ENCODE assay signal across 8 mouse cellular contexts in the genomic region with DNA sequence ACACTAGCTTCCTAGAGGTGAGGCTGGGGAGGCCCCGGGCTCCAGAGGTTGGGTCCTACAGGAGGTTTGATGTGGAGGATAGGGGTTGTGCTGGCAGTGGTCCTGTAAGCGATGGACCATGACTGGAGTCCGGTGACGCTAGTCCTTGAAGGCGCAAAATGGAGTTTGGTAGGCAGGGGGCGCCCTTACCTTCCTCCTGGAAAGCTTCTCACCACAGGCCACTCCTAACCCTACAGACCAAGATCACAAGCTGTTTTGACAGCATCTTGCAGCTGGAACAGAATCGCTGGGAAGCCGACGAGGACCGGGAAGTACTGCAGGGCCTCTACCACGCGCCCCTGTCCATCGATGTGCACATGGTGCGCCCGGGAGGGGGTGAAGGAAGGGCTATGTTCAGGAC. TPM values are rescaled to one million over a fixed set of nuclear protein-coding genes. Genes with fewer than 3 reads are reported as not detected.
A peak's percentile ranks its signal among the peaks of the same experiment; 100 is the strongest.
DNase-seq lines count a peak whose midpoint lies in the region; ATAC-seq and TF ChIP-seq lines count a peak whose summit lies in the region.
"Had no signal": no experiment of that assay in that cellular context is flagged by ENCODE, and none has a peak within 500 bp of the region (broad histone marks: within the 10 kb centered on the region; RNA-seq: fewer than 3 reads in every experiment).

No protein-coding gene starts in this region.

- peaks cover 58% of the 10 kb centered on the region for H3K27me3 ChIP-seq in intestine, embryonic 16.5 days (replicated peaks; ENCODE audit: control insufficient read depth, insufficient read depth, low read length)
- H3K27me3 ChIP-seq in midbrain, embryonic 13.5 days, result peaks cover 97% of the 10 kb centered on the region
- H3K27me3 ChIP-seq in spleen, adult 2 months (ENCODE audit: control insufficient read depth, insufficient read depth, low read length), result peaks cover 4% of the 10 kb centered on the region; the same call in 1 of the 2 replicates

- ATAC-seq in intestine, embryonic 16.5 days, result 0 out of 2 replicates have a peak, but pooled peaks have one; percentile 3
- ATAC-seq in midbrain, embryonic 13.5 days, result peak; percentile 14; the same call in 1 of the 2 replicates

- H3K4me1 ChIP-seq in intestine, embryonic 16.5 days (ENCODE audit: control insufficient read depth, insufficient read depth, low read length), result peaks cover 40% of the 10 kb centered on the region
- H3K4me1 ChIP-seq in midbrain, embryonic 13.5 days (replicated peaks), result peaks cover 27% of the 10 kb centered on the region
- H3K4me1 ChIP-seq in spleen, adult 2 months (ENCODE audit: control insufficient read depth, insufficient read depth, insufficient read length), result peaks cover 11% of the 10 kb centered on the region

- 5% methylated on average over 15 of the region's 15 CpGs for WGBS in intestine, embryonic 16.5 days
- 3% methylated on average over 15 of the region's 15 CpGs for WGBS in midbrain, embryonic 13.5 days
- WGBS in spleen, adult 2 months, result 5% methylated on average over 15 of the region's 15 CpGs

- H3K36me3 ChIP-seq in intestine, embryonic 16.5 days (ENCODE audit: control insufficient read depth, insufficient read depth, low read length), result no peaks in the 10 kb centered on the region
- H3K36me3 ChIP-seq in midbrain, embryonic 13.5 days, result no peaks in the 10 kb centered on the region
- no peaks in the 10 kb centered on the region for H3K36me3 ChIP-seq in spleen, adult 2 months (ENCODE audit: control insufficient read depth, insufficient read depth, low read length)

- H3K9me3 ChIP-seq in intestine, embryonic 16.5 days (ENCODE audit: control insufficient read depth, low read length), result no peaks in the 10 kb centered on the region
- H3K9me3 ChIP-seq in midbrain, embryonic 13.5 days, result no peaks in the 10 kb centered on the region
- H3K9me3 ChIP-seq: liver, embryonic 15.5 days had no signal

- peak; percentile 42; the same call in 1 of the 2 replicates for TF ChIP-seq CTCF in spleen, adult 2 months (IDR thresholded peaks at IDR 0.05; ENCODE audit: extremely low read depth, insufficient read depth, insufficient read length, insufficient replicate concordance)

- intact Hi-C loops in left cerebral cortex, postnatal 14 days (cut with DNase I), result loop anchor here (5.0 to 10.0 kb wide), 2 partner anchors 77 to 220 kb away; no protein-coding TSS in a partner anchor

- H3K27ac ChIP-seq in intestine, embryonic 16.5 days (ENCODE audit: low read length), result no peak overlapping the region
- no peak overlapping the region for H3K27ac ChIP-seq in midbrain, embryonic 13.5 days
- no peak overlapping the region for H3K27ac ChIP-seq in spleen, adult 2 months (ENCODE audit: insufficient read depth, low read length)
- H3K27ac ChIP-seq: liver, embryonic 15.5 days had no signal

- DNase-seq in adrenal gland, adult 18-20 months (ENCODE audit: low spot score in 2 of 2), result peak; percentile 83 to 86
- peak; percentile 80 to 86 for DNase-seq in cerebellum, postnatal 36 days
- peak; percentile 82 to 87 for DNase-seq in gastrocnemius, adult 8-10 months (ENCODE audit: low spot score in 2 of 2)
- peak; percentile 81 to 86 for DNase-seq in left cerebral cortex, postnatal 14 days (ENCODE audit: low spot score in 2 of 2)
- DNase-seq in spleen, adult 2 months (ENCODE audit: low read depth in 1 of 2, low spot score in 2 of 2), result peak in 1 of 2 experiments; percentile 32

- no peak overlapping the region for H3K4me3 ChIP-seq in intestine, embryonic 16.5 days (ENCODE audit: low read length)
- no peak overlapping the region for H3K4me3 ChIP-seq in midbrain, embryonic 13.5 days (replicated peaks)
- no peak overlapping the region for H3K4me3 ChIP-seq in spleen, adult 2 months (ENCODE audit: extremely low read depth, insufficient read depth, insufficient read length)
- H3K4me3 ChIP-seq: liver, embryonic 15.5 days had no signal

- TF ChIP-seq POLR2A in spleen, adult 2 months (IDR thresholded peaks at IDR 0.05; ENCODE audit: low read depth, low read length), result no peak

- no peak overlapping the region for H3K9ac ChIP-seq in intestine, embryonic 16.5 days (ENCODE audit: low read depth, low read length)
- 0 out of 2 replicates have a peak overlapping the region, but pooled peaks have one; percentile 6 for H3K9ac ChIP-seq in midbrain, embryonic 13.5 days (replicated peaks)
- H3K9ac ChIP-seq: liver, embryonic 15.5 days had no signal

- H3K4me2 ChIP-seq in intestine, embryonic 16.5 days (ENCODE audit: low read depth, low read length), result no peak overlapping the region
- no peak overlapping the region; the same call in 1 of the 2 replicates for H3K4me2 ChIP-seq in midbrain, embryonic 13.5 days (replicated peaks)
- H3K4me2 ChIP-seq: liver, embryonic 15.5 days had no signal

RNA-seq across cellular contexts. Expression of a gene that starts 8.4 kb away (rescaled TPM):
- total RNA-seq in adrenal gland, adult 18-20 months (2021), result 1 to 10 TPM; 3.3 to 4.1 TPM
- total RNA-seq in gastrocnemius, adult 8-10 months (2022), result 1 to 10 TPM in 3 of 4 experiments, under 1 TPM in 1; 0.72 to 3.2 (median 2.7) TPM
- polyA plus RNA-seq in intestine, embryonic 16.5 days (2015; fragmentation: Nextera tagmentation; extraction: Ambion mirVana), result 20.4 and 29.1 TPM in 2 replicates
- under 1 TPM; 0.62 to 0.70 TPM for total RNA-seq in left cerebral cortex, postnatal 14 days (2021)
- polyA plus RNA-seq in midbrain, embryonic 13.5 days (2015; fragmentation: Nextera tagmentation; extraction: Ambion mirVana), result 2.0 and 2.4 TPM in 2 replicates
- polyA plus RNA-seq in spleen, adult 2 months (2012; rRNA removed), result 36.2 and 50.4 TPM in 2 replicates

RNA-seq across cellular contexts. Expression of a gene that starts 17.0 kb away (rescaled TPM):
- 10 to 100 TPM; 11.4 to 31.6 TPM for total RNA-seq in adrenal gland, adult 18-20 months (2021)
- 10 to 100 TPM; 17.0 to 41.0 (median 32.6) TPM for total RNA-seq in gastrocnemius, adult 8-10 months (2022)
- 2.7 and 3.5 TPM in 2 replicates for polyA plus RNA-seq in intestine, embryonic 16.5 days (2015; fragmentation: Nextera tagmentation; extraction: Ambion mirVana)
- under 1 TPM; 0.40 to 0.93 TPM for total RNA-seq in left cerebral cortex, postnatal 14 days (2021)
- polyA plus RNA-seq in midbrain, embryonic 13.5 days (2015; fragmentation: Nextera tagmentation; extraction: Ambion mirVana), result 0.28 and 1.3 TPM in 2 replicates
- polyA plus RNA-seq in spleen, adult 2 months (2012; rRNA removed), result 46.4 and 51.9 TPM in 2 replicates

RNA-seq across cellular contexts. Expression of a gene that starts 18.6 kb away (rescaled TPM):
- total RNA-seq in adrenal gland, adult 18-20 months (2021), result not detected
- total RNA-seq in gastrocnemius, adult 8-10 months (2022), result not detected
- polyA plus RNA-seq in intestine, embryonic 16.5 days (2015; fragmentation: Nextera tagmentation; extraction: Ambion mirVana), result 1.2 TPM in 2 replicates
- 1 to 10 TPM in 1 of 2 experiments, not detected in 1; 1.8 TPM for total RNA-seq in left cerebral cortex, postnatal 14 days (2021)
- 0.32 TPM in 1 of 2 replicates, not detected in the other for polyA plus RNA-seq in midbrain, embryonic 13.5 days (2015; fragmentation: Nextera tagmentation; extraction: Ambion mirVana)
- polyA plus RNA-seq in spleen, adult 2 months (2012; rRNA removed), result 2.0 and 3.5 TPM in 2 replicates
- polyA plus RNA-seq: liver, embryonic 15.5 days had no signal

RNA-seq across cellular contexts. Expression of a gene that starts 47.7 kb away (rescaled TPM):
- 100 to 1,000 TPM; 113 to 138 TPM for total RNA-seq in adrenal gland, adult 18-20 months (2021)
- total RNA-seq in gastrocnemius, adult 8-10 months (2022), result 10 to 100 TPM; 13.7 to 18.7 (median 14.9) TPM
- 30.1 and 32.5 TPM in 2 replicates for polyA plus RNA-seq in intestine, embryonic 16.5 days (2015; fragmentation: Nextera tagmentation; extraction: Ambion mirVana)
- 100 to 1,000 TPM; 138 to 141 TPM for total RNA-seq in left cerebral cortex, postnatal 14 days (2021)
- polyA plus RNA-seq in midbrain, embryonic 13.5 days (2015; fragmentation: Nextera tagmentation; extraction: Ambion mirVana), result 37.7 and 39.8 TPM in 2 replicates
- 78.4 and 91.2 TPM in 2 replicates for polyA plus RNA-seq in spleen, adult 2 months (2012; rRNA removed)

Comparison
In these comparisons a context has a peak if more than half of its experiments do, and no peak if none do; other contexts are left out.
1. RNA of a gene that starts 17.0 kb away (total RNA-seq): 17.0 to 41.0 TPM in gastrocnemius, adult 8-10 months and 11.4 to 31.6 TPM in adrenal gland, adult 18-20 months; 0.40 to 0.93 TPM in left cerebral cortex, postnatal 14 days; every median in the first group is over 4 times any median in the second.